Mouse (Mus musculus): ENCODE measurements around the gene Gigyf2.

Gene Gigyf2
- long read RNA-seq, experiment 1, partial matches to known transcripts: 7 of 21 reads
- long read RNA-seq, experiment 1, other reads (novel, unspliced or antisense): 7 of 21 reads
- long read RNA-seq, experiment 2, transcript Gigyf2-219 (4 exons, 3,015 nt): major isoform, 14 of 50 reads
- long read RNA-seq, experiment 2, partial matches to known transcripts: 20 of 50 reads
- long read RNA-seq, experiment 2, other reads (novel, unspliced or antisense): 12 of 50 reads

- intact Hi-C loops (cut with DNase I): no loop called here
Measured at GRCm38 (mm10) chr1:87326742-87327163, at the start of gene Gigyf2. Gene Gigyf2, plus strand, starts transcription at chr1:87326998.

- intact Hi-C loops (cut with DNase I): no loop called here
Measured at GRCm38 (mm10) chr1:87280281-87280680, 46.5 kb upstream of the Gigyf2 start.

GRCm38 (mm10) chr1:87281599-87282412, 45.0 kb upstream of the Gigyf2 start:
- intact Hi-C loops (cut with DNase I): no loop called here

GRCm38 (mm10) chr1:87282413-87282788, 44.4 kb upstream of the Gigyf2 start:
- intact Hi-C loops (cut with DNase I): no loop called here

GRCm38 (mm10) chr1:87283410-87283960, 43.3 kb upstream of the Gigyf2 start:
- intact Hi-C loops (cut with DNase I): no loop called here

- intact Hi-C loops (cut with DNase I): no loop called here
Measured at GRCm38 (mm10) chr1:87287105-87287504, 39.7 kb upstream of the Gigyf2 start.

GRCm38 (mm10) chr1:87291416-87291815, 35.4 kb upstream of the Gigyf2 start:
- intact Hi-C loops (cut with DNase I): loop anchor here (5.0 kb wide), 1 partner anchor 44 kb away; no protein-coding TSS in a partner anchor

- intact Hi-C loops (cut with DNase I): loop anchor here (5.0 kb wide), 1 partner anchor 45 kb away; no protein-coding TSS in a partner anchor
Measured at GRCm38 (mm10) chr1:87292420-87293190, 34.2 kb upstream of the Gigyf2 start.

- intact Hi-C loops (cut with DNase I): loop anchor here (5.0 kb wide), 1 partner anchor 47 kb away; no protein-coding TSS in a partner anchor
Measured at GRCm38 (mm10) chr1:87294063-87294710, 32.6 kb upstream of the Gigyf2 start.

GRCm38 (mm10) chr1:87294951-87295350, 31.8 kb upstream of the Gigyf2 start:
- intact Hi-C loops (cut with DNase I): loop anchor here (5.0 kb wide), 1 partner anchor 48 kb away; no protein-coding TSS in a partner anchor

GRCm38 (mm10) chr1:87297346-87297925, 29.4 kb upstream of the Gigyf2 start:
- intact Hi-C loops (cut with DNase I): no loop called here

- intact Hi-C loops (cut with DNase I): no loop called here
Measured at GRCm38 (mm10) chr1:87300360-87301286, 26.2 kb upstream of the Gigyf2 start.

GRCm38 (mm10) chr1:87301971-87302370, 24.8 kb upstream of the Gigyf2 start:
- intact Hi-C loops (cut with DNase I): no loop called here

- intact Hi-C loops (cut with DNase I): no loop called here
Measured at GRCm38 (mm10) chr1:87308952-87309351, 17.8 kb upstream of the Gigyf2 start.

GRCm38 (mm10) chr1:87309621-87310020, 17.2 kb upstream of the Gigyf2 start:
- intact Hi-C loops (cut with DNase I): no loop called here

- intact Hi-C loops (cut with DNase I): no loop called here
Measured at GRCm38 (mm10) chr1:87312681-87313080, 14.1 kb upstream of the Gigyf2 start.

GRCm38 (mm10) chr1:87313116-87313515, 13.7 kb upstream of the Gigyf2 start:
- intact Hi-C loops (cut with DNase I): no loop called here

GRCm38 (mm10) chr1:87313843-87314570, 12.8 kb upstream of the Gigyf2 start:
- intact Hi-C loops (cut with DNase I): no loop called here

GRCm38 (mm10) chr1:87315431-87315830, 11.4 kb upstream of the Gigyf2 start:
- intact Hi-C loops (cut with DNase I): no loop called here

All from adrenal gland (tissue).